Mouse (Mus musculus) thymus, adult 2 months (tissue): ENCODE results near the gene Mybl2. TPM values are rescaled to one million over a fixed set of nuclear protein-coding genes. Genes with fewer than 3 reads are reported as not detected.

ENCODE experiments used
- DNase-seq: peaks from one replicate; pipeline ENCODE4 v3.0.0; 2021
- H3K27ac ChIP-seq: fragments of 200-500 bp; 2 replicates; pipeline ENCODE4 v1.5.1; 2012; ENCODE audit warnings: low read length, control low read depth; ENCODE audit not compliant: control insufficient read depth, insufficient read depth
- H3K27me3 ChIP-seq: fragments of 200-500 bp; 2 replicates; pipeline ENCODE4 v1.6.1; 2012; ENCODE audit warnings: mild to moderate bottlenecking, low read length, moderate library complexity, mixed read lengths; ENCODE audit not compliant: control insufficient read depth, insufficient read depth
- H3K36me3 ChIP-seq: fragments of 200-500 bp; 2 replicates; pipeline ENCODE4 v1.6.1; 2012; ENCODE audit warnings: mild to moderate bottlenecking, low read length, moderate library complexity; ENCODE audit not compliant: control insufficient read depth, insufficient read depth
- H3K4me1 ChIP-seq: fragments of 200-500 bp; replicated peaks from 2 replicates; pipeline ENCODE4 v1.6.1; 2012; ENCODE audit warnings: low read length; ENCODE audit not compliant: control insufficient read depth, insufficient read depth
- H3K4me3 ChIP-seq: fragments of 200-500 bp; 2 replicates; pipeline ENCODE4 v1.5.1; 2012; ENCODE audit warnings: mild to moderate bottlenecking, low read length, control low read depth, moderate library complexity; ENCODE audit not compliant: control insufficient read depth, insufficient read depth
- CTCF ChIP-seq: fragments of 200-500 bp; IDR thresholded peaks from 2 replicates; pipeline ENCODE4 v1.5.1; 2012; ENCODE audit warnings: mild to moderate bottlenecking, control low read depth, low read length, moderate library complexity, borderline replicate concordance; ENCODE audit not compliant: control insufficient read depth, poor library complexity, insufficient read depth; ENCODE audit errors: extremely low read depth
- POLR2A ChIP-seq: fragments of 200-500 bp; IDR thresholded peaks from 2 replicates; pipeline ENCODE4 v1.6.1; 2012; ENCODE audit warnings: mild to moderate bottlenecking, low read length, control low read depth, moderate library complexity; ENCODE audit not compliant: control insufficient read depth, poor library complexity, insufficient read depth; ENCODE audit errors: extremely low read depth
- WGBS: fragments of 180-500 bp; shearing (Covaris S2); methylation state at CpG from one replicate; pipeline ENCODE4 v1.1.7; 2018; 5-methylcytosine and 5-hydroxymethylcytosine counted together
- polyA plus RNA-seq: library from polyadenylated mRNA; depleted of rRNA; stranded (reverse); fragments of >200 nt; gene quantifications from 2 replicates; pipeline ENCODE4 v1.2.3, GENCODE M21; 2012

Mybl2 gene
- polyA plus RNA-seq, 1 experiment, result 29.8 TPM

DNA sequence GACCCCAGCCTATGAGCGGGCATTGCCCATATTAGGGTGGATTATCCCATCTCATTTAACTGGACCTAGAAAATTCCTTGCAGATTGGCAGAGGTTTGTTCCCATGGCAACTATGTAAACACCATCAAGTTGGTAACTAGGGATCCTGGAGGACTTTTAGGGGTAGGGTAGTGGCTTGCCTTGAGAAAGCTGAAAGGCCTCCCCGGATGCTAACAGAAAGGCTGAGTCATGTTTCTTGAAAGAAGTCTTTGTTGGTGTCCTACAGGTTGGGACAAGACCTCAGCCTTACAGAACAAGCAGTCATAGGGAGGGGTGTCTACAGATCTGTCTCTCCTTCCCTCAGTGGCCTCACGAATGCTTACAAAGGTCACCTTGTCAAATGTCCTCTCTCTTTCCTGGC is 20.7 kb downstream of the Mybl2 start:
- no peak for DNase-seq
- no peak overlapping the region for H3K4me3 ChIP-seq
- no peak for TF ChIP-seq CTCF
- no peak for TF ChIP-seq POLR2A
- WGBS, result 81% methylated on average over 3 of the region's 3 CpGs
- H3K27ac ChIP-seq, result no peak overlapping the region
- no peaks in the 10 kb centered on the region for H3K27me3 ChIP-seq
- peaks cover 28% of the 10 kb centered on the region; the same call in 1 of the 2 replicates for H3K36me3 ChIP-seq
- no peaks in the 10 kb centered on the region for H3K4me1 ChIP-seq

DNA sequence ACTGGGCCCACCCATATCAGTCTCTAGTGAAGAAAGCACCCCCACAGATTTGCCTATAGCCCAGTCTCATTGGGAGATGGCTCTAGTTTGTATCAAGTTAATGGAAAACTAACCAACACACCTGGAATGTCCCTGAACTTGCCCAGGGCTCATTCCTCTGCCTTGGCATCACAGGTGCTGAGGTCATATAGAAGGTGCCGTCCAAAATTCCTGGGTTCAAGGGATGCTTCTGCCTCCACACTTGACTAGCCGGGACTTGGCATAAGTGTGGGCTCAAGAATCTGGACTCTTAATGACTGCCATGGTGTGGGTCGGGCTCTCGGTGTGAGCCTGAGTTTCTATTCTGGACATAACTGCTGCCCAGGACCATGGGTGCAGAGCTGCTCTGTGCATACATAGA is 24.6 kb downstream of the Mybl2 start:
- TF ChIP-seq POLR2A (no peak), CTCF (no peak)
- Histone ChIP-seq H3K4me3 (no peak overlapping the region), H3K36me3 (peaks cover 26% of the 10 kb centered on the region; the same call in 1 of the 2 replicates), H3K27ac (no peak overlapping the region), H3K27me3 (no peaks in the 10 kb centered on the region), H3K4me1 (no peaks in the 10 kb centered on the region; the same call in 1 of the 2 replicates)
- WGBS, result 99% methylated on average over 4 of the region's 4 CpGs
- DNase-seq, result no peak

DNA sequence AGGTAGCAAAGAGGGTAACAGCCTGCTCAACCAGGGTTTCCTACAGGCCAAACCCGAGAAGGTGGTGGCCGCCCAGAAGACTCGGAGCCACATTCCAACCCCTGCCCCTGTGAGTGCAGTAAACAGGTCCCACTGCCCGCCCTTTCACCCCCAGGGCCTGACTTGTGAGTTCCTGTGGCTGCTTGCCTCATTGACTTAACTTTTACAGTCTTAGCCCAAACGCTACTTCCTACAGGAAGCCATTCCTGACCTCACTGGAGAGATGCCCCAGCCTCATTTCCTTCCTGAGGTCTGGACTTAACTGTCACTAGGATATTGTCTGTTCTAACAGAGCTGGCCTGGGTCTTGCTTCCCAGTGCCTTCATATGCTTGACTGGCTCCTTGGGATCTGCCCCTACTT is 28.1 kb downstream of the Mybl2 start:
- Histone ChIP-seq H3K27ac (no peak overlapping the region), H3K4me3 (no peak overlapping the region), H3K36me3 (peaks cover 15% of the 10 kb centered on the region; the same call in 1 of the 2 replicates), H3K4me1 (no peaks in the 10 kb centered on the region; the same call in 1 of the 2 replicates), H3K27me3 (no peaks in the 10 kb centered on the region)
- WGBS, result 29% methylated on average over 5 of the region's 5 CpGs
- TF ChIP-seq POLR2A (no peak), CTCF (no peak)
- no peak for DNase-seq

DNA sequence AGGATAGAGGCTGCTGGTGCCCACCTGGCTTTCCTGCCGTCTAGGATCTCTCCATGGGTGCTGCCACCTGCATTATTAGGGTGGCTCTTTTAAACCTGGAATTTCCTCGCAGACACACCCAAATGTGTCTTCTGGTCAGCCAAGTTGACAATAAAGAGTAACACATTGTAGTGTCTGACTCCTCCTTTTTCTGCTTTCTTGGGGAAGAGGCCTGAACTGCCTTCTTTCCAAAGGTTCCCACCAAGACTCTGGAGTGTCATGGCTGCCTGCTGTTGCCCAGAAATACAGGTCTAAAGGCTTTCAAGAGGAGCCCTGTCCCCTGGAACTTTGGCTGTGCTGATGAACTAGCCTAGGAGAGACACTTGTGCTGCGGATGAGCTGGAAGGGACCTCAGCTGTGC is 30.0 kb downstream of the Mybl2 start:
- WGBS, result 83% methylated on average over 3 of the region's 3 CpGs
- TF ChIP-seq POLR2A, result no peak
- TF ChIP-seq CTCF, result no peak
- H3K4me1 ChIP-seq, result no peaks in the 10 kb centered on the region; the same call in 1 of the 2 replicates
- DNase-seq, result no peak
- H3K36me3 ChIP-seq, result 0 out of 2 replicates have a peak, but pooled peaks cover 9% of the 10 kb centered on the region
- H3K4me3 ChIP-seq, result no peak overlapping the region
- H3K27me3 ChIP-seq, result no peaks in the 10 kb centered on the region
- H3K27ac ChIP-seq, result no peak overlapping the region

DNA sequence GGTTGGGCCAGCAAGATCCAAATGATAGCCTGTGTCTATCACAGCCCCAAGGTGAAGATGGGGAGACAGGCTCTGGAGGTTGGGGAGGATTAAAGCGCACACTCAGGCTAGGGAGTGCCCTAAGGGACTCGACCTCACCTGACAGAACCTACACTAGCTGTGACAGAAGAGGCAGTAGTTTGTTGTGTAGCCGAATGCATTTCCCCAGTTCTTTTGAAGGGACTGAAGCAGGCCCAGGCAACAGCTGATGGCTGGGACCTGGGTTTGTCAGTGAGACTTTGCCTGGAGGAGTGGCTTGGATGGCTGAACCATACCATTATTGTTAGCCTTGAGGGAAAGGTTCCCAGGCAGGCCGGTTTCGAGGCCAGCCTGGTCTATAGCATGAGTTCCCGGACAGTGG is 30.6 kb downstream of the Mybl2 start:
- 95% methylated on average over 6 of the region's 6 CpGs for WGBS

DNA sequence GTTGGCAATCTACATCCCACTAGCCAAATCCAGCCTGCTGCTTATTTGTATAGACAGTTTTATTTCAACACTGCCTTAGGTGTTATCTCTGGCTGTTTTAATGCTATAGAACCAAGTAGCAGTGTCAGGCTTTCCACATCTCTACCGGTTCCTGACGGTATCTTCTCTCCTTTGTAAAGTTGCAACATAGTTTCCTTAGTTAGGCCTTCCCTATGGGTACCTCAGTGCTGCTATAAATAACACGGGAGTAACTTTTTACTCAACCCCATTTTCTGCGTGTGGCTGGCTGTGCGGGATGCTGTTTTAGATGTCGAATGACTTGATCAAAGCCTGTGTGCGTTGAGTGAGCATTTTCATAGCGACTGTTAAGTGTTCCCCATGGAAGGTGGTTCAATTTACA is 32.1 kb downstream of the Mybl2 start:
- H3K36me3 ChIP-seq, result 0 out of 2 replicates have a peak, but pooled peaks cover 4% of the 10 kb centered on the region
- no peak for DNase-seq
- TF ChIP-seq POLR2A (no peak), CTCF (no peak)
- no peaks in the 10 kb centered on the region; the same call in 1 of the 2 replicates for H3K4me1 ChIP-seq
- no peaks in the 10 kb centered on the region for H3K27me3 ChIP-seq
- no peak overlapping the region for H3K27ac ChIP-seq
- 82% methylated on average over 8 of the region's 8 CpGs for WGBS
- no peak overlapping the region for H3K4me3 ChIP-seq

More for the DNA sequence above, 30.6 kb downstream of the Mybl2 start:
- Histone ChIP-seq H3K27me3 (no peaks in the 10 kb centered on the region), H3K4me3 (no peak overlapping the region), H3K36me3 (0 out of 2 replicates have a peak, but pooled peaks cover 9% of the 10 kb centered on the region), H3K4me1 (no peaks in the 10 kb centered on the region; the same call in 1 of the 2 replicates), H3K27ac (no peak overlapping the region)
- no peak for DNase-seq
- TF ChIP-seq CTCF, result no peak
- no peak for TF ChIP-seq POLR2A

DNA sequence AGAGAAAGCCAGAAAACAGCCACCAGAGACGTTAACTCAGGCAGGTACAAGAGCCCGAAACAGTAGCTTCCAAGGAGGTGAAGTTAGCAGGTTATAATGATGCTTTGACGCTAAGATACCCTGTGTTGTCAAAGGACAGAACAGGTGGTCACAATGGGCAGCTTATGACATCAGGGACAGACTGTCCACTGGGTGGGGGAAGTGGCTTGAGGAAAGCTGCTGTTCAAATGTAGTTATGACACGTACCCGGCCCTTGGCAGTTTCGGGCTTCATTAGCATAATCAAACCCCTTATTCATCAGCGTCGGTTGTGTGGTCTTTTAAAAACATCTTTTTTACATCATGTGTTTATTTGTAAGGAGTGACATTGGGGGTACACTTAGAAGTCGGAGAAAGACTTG is 33.2 kb downstream of the Mybl2 start, which contains the start of gene Gtsf1l:
Gtsf1l (minus strand) TSS at position 128 of the 400 bp plus-strand sequence.
- TF ChIP-seq POLR2A, result no peak
- TF ChIP-seq CTCF, result no peak
- 92% methylated on average over 9 of the region's 9 CpGs for WGBS
- 0 out of 2 replicates have a peak, but pooled peaks cover under 1% of the 10 kb centered on the region for H3K36me3 ChIP-seq
- H3K27me3 ChIP-seq, result no peaks in the 10 kb centered on the region
- no peak for DNase-seq
- no peaks in the 10 kb centered on the region; the same call in 1 of the 2 replicates for H3K4me1 ChIP-seq
- no peak within 1 kb of the TSS for H3K4me3 ChIP-seq
- no peak within 1 kb of the TSS for H3K27ac ChIP-seq
